Mouse (Mus musculus): ENCODE measurements around the gene Ip6k3.

The Ip6k3 gene

DNA sequence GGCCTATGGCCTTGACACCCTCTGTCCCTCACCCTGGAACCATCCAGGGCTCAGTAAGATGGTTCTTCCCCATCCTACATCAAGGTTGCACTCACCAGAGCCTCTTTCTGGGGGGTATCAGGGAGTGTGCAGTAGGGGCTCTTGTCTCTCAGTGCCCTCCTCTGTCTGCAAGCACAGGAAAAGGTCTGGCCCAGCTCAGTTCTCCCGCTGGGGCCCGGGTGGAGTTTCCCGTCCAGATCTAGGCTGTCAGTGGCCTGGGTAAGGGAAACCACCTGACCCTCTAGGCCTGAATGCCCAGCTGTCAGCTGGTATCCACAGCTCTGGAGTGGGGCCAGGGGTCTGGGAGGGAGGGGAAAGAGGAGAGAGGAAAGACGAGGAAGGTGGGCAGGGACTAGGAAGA, at the start of gene Ip6k3:
TSS of gene Ip6k3 (minus strand) at position 251 of the 400 bp plus-strand sequence.
- no peak for DNase-seq (ENCODE audit: low read depth, low spot score)

DNA sequence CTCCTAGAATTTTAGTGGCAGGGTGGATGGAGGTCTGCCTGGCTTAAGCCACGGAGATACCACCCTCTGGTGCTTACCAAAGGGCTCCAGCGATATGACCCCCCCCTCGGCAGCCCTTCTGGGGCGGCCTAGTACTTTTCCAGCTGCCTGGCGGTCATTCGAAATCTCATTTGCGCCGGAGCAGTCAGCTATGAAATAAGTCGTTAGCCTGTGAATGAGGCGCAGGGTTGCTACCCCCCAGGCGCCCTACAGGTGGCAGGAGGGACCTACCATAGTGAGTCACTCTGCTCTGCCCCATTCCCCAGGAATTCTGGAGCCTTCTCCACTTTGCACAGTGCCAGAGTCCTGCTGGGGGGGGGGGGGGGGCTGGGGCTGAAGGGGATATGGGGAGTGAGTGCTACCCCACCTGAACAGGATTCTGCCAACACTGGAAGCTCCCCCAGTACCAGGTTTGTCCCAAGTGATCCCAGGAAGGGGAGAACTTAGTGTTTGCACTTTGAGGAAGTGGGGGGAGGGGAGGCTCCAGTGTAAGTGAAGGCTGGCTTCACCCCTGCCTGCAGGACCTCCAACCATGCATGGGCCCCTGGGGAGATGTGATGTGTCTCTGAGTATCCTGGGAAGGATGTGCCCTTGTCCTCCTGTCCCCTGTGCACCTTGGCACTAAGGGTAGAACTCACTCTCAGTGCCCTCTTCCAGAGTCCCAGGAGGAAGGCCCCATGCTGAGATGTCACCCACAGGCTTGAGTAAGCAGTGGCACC, 45.4 kb upstream of the Ip6k3 start:
- no peak for DNase-seq (ENCODE audit: low read depth, low spot score)

- no peak for DNase-seq (ENCODE audit: low read depth, low spot score)
These were observed 44.4 kb upstream of the Ip6k3 start for GRCm38 (mm10) chr17:27212006-27212405.

DNA sequence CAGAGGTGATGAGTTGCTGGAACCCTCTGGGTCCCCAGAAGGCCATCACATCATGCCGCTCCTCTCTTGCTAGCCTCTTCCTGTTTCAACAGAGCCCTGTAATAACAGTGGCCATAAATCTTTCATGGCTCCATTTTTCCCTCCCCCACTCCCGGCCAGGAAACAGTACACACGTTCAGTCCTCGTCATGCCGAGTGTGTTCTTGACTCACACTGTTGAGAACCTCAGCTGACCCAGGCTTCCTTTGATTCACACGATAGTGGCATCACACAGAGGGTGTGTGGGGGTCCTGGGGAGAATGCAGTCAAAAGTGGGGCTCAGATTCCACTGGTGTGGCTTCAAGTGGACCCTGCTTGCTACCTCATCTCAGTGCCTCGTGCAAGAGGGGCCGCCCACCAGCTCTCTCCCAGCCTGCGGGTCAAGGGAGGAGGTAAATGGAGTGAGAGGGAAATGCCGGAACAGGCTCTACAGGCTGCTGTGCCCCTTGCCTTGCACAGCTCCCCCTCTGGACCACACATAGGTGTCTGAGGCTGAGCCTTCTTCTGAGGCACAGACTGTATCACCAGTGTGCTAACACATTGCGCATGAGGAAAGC, 39.6 kb upstream of the Ip6k3 start:
- DNase-seq (ENCODE audit: low read depth, low spot score) = no peak

GRCm38 (mm10) chr17:27204075-27204909, 36.7 kb upstream of the Ip6k3 start, which contains the start of gene Lemd2:
Lemd2 (minus strand) TSS chr17:27204469.
- peak; percentile 84 for DNase-seq (ENCODE audit: low read depth, low spot score)

DNA sequence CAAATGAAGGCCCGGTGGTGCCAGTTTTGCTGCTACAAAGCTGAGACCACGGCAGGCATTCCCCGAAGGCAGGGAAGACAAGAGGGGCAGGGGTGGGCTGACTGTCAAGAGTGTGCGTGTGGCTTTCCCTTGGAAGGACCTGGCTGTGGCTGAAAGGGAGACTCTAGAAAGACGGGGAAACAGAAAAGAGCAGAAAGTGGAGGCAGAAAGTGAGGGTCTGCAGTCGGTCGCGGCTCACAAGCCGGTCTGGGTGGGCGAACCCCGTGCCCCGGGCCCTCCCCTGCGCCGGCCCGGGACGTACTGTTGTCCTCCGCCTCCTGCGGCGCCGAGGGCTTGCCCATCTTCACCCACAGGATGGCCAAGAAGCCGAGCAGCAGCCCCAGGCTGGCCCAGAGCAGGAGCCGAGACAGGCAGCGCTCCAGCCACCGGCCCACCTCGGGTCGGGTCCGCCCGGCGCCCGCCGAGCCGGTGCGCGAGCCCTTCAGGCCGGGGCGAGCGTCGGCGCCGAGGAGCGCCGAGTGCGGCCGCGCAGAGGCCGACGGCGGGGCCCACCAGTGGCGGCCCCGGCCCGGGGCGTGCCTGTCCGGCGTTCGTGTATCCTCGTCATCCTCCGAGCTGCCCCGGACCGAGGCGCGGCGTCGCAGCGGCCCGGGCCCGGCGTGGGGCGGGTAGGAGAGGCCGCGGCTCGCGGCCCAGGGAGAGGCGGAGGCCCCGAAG, 35.9 kb upstream of the Ip6k3 start:
- no peak for DNase-seq (ENCODE audit: low read depth, low spot score)

DNA sequence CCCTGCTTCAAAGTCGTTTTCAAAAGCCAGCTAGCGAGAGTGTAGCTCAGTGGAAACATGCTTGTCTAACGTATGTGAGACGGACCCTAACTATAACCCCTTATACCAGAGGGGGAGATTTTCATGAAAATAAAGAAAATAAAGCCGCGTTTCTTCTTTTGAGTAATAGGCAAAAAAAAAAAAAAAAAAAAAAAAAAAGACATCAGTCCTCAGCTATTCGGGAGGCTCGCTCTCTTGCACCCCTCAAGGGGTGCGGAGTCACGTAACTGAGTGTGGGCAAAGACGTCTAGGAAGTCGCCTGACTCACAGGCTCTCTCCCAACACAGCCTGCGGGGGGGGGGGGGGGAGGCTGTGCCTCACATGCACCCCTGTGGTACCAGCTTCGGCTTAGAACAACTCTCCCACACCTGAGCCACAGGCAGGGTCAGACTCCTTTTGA, 35.3 kb upstream of the Ip6k3 start:
- no peak for DNase-seq (ENCODE audit: low read depth, low spot score)

- DNase-seq (ENCODE audit: low read depth, low spot score) = no peak
These were observed 34.4 kb upstream of the Ip6k3 start for GRCm38 (mm10) chr17:27201981-27202380.

DNA sequence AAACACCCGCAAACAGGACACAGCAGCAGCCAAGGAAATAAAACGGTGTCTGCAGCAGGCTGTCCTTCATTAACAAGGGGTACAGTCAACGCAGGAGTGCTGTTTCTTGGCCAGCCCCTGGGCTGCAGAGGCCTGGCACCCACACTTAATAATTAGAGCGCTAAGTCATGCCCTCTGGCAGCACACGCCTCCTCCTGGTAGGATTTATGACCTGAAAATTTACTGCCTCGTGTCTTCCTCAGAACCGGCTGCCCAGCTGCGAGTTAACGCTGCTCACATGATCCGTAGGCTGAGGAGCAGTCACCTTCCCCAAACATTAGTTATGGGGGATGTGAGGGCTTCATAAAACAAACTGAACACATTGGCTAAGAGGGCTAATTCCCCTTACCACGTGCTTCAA, 33.2 kb upstream of the Ip6k3 start:
- no peak for DNase-seq (ENCODE audit: low read depth, low spot score)

- no peak for DNase-seq (ENCODE audit: low read depth, low spot score)
These were observed 32.3 kb upstream of the Ip6k3 start for GRCm38 (mm10) chr17:27199864-27200263.

DNA sequence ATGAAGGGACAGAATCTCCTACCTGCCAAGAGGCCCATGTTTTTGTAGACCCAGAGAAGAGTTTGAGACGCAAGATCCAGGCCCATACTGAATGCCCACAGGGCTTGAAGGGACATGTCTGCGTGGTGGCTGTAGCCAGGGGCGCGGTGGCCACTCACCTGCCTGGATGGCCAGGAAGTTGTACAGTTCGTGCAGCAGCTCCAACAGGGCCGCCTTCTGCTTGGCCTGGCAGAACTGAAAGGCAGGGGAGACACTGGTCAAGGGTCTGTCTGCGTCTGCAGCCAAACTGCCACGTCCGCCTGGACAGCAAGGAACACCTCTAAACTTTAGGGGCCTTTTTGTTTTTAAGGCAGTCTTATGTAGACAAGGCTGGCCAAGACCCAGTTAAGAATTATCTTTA, 31.6 kb upstream of the Ip6k3 start:
- no peak for DNase-seq (ENCODE audit: low read depth, low spot score)

DNA sequence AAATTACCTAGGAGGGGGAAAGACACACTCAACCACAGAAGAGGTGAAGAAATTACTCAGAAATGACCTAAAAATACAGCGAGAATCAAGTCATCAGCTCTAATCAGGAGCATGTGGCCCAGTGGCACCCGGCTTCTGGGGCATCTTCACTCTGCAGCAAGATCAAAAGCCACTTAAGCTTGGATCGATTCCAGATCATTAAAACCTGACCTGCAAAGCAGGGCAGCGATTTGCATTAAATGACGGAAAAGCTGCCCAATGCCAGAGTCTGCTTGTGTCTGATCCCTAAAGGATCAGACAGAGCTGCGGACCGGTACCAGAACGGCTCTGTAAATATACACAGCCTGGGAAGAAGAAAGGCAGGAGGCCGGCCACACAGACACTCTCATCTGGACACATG, 28.6 kb upstream of the Ip6k3 start:
- no peak for DNase-seq (ENCODE audit: low read depth, low spot score)

- DNase-seq (ENCODE audit: low read depth, low spot score) = no peak
These were observed 26.9 kb upstream of the Ip6k3 start for GRCm38 (mm10) chr17:27194258-27195185.

DNA sequence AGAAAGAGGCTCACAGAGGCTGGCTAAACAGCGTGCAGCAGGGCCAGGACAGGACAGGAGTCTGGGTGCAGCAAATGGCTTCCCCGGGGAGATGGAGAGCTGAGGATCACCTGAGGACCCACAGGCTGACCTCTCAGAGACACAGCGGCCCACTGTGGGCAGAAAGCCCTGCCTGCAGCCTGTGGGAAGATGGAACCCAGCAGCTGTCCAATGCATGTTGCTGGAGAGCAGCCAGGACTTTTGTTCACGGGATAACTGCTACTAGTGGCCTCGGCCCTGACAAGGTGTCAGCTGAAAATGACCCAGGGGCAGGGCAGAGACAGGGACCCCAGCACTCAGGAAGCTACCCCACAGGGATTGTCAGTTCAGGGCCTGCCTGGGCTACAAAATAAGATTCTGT, 24.2 kb upstream of the Ip6k3 start:
- no peak for DNase-seq (ENCODE audit: low read depth, low spot score)

- DNase-seq (ENCODE audit: low read depth, low spot score) = no peak
These were observed 23.6 kb upstream of the Ip6k3 start for GRCm38 (mm10) chr17:27191189-27191588.

DNA sequence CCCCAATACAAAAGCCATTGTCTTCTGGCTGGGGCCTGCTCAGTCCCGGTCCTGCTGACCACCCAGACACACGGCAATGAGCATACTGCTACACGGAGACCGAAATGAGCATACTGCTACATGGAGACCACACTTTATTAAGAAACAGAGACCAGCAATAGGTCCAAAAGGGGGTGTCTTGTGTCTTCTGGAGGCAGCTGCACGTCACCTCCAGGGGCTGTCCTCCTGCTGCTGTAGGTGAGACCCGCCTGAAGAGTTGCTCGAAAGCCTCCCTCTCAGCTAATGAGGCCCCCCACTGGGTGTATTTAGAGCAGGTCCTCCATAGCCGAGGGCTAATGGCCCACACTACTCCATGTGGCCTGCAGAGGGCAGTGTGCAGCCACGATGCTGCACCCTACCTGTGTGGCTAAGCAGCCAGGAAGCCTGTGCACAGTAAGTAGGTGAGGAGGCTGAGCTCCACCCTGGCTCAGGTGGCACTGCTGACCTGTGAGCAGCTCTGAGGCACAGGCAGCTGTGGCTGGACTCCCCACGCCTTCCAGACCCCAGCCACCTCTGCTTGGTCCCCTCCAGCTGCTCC, 22.1 kb upstream of the Ip6k3 start:
- DNase-seq (ENCODE audit: low read depth, low spot score) = no peak

GRCm38 (mm10) chr17:27188883-27189282, 21.3 kb upstream of the Ip6k3 start:
- no peak for DNase-seq (ENCODE audit: low read depth, low spot score)

DNA sequence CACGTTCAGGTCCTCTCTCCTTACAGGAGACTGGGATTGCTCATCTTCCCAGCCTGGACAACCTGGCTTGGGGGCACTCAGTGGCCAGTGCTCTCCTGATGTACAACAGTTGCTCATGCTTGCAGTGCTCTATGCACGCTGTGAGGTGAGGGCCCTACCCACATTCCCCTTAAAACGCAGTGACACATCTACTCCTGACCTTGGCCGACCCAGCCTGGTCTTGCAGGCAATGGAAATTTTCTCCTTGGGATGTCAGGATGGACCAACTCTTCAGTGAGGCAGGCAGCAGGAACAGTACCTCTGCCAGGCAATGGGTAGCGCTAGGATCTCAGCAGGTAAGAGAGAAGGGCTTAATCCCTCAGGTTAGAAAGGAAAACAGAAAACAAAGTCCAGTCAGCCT, 19.5 kb upstream of the Ip6k3 start:
- no peak for DNase-seq (ENCODE audit: low read depth, low spot score)

- DNase-seq (ENCODE audit: low read depth, low spot score) = no peak
These were observed 18.5 kb upstream of the Ip6k3 start for GRCm38 (mm10) chr17:27186068-27186467.

GRCm38 (mm10) chr17:27183667-27184292, 16.2 kb upstream of the Ip6k3 start:
- no peak for DNase-seq (ENCODE audit: low read depth, low spot score)
